Mouse (Mus musculus): ENCODE data around the gene Rgs6.

Gene Rgs6

DNA sequence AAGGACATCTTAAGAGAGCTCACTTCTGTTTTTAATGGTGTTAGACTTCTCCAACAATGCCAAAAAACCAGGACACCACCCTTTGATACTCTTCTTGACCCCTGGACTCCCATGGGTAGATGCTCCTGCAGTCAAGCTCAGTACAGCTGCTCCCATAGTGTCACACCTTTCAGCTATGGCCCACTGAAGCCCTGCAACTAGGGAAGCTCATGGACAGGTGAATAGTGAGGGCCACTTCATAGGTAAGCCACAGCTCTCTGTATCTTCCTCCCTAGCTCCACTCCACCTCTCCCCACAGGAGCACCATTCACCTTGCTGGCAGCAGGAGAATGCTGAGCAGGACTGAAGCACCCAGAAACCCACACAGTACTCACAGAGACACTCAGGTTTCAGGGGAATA, 384.6 kb downstream of the Rgs6 start:
- DNase-seq (ENCODE audit: low spot score in 2 of 2), result no peak

DNA sequence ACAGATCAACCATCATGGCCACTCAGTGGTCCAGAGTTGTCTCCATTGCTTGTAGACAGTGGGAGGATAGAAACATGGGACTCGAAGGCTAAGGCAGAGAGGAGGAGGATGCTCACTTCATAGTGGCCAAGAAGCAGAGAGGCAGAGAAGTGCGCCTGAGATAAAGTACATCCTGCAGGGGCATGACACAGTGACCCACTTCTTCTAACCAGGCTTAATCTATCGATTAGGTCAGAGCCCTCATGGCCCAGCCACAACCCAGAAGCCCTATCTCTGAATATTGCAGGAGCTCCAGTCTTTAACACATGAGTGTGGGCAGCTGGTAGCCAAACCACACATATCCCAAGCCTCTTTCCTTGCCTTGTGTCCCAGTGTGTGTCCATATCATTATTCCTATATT, 385.7 kb downstream of the Rgs6 start:
- DNase-seq (ENCODE audit: low spot score in 2 of 2), result no peak

DNA sequence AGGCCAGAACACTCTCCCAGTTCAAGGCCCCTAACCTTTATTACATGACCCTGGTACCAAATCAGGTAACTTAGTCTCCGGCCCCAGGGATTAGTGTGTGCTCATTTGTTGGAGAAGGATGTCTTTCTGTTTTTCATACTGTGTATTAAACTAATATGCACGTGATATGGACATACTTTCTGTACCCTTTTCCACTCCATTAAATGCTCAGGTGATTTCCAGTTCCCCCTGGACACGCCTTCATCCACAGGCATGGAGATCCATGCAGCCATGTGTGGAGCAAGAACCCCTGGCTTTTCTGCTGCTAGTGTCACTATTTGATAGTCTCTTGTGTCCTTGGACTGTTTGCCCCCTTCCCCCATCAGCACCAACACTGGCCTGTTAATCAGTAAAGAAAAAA, 390.2 kb downstream of the Rgs6 start:
- no peak for DNase-seq (ENCODE audit: low spot score in 2 of 2)

DNA sequence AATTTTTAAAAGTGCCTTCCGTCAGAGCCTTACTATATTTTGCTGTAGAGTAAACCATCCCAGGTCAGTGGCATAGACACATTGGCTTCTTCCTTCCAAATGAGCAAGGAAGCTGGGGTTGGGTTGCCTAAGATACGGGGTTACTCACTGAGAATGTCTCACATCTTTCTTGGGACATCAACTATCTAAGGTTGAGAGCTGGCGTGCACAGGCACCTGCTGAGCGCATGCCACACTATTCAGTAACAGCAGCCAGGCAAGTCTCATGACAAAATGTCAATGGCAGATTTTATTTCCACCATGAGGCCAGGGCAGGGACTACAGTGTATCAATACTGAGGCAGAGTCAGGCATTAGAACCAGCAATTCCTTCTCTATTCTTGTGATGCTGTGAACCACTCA, 394.6 kb downstream of the Rgs6 start:
- DNase-seq (ENCODE audit: low spot score in 2 of 2), result no peak

DNA sequence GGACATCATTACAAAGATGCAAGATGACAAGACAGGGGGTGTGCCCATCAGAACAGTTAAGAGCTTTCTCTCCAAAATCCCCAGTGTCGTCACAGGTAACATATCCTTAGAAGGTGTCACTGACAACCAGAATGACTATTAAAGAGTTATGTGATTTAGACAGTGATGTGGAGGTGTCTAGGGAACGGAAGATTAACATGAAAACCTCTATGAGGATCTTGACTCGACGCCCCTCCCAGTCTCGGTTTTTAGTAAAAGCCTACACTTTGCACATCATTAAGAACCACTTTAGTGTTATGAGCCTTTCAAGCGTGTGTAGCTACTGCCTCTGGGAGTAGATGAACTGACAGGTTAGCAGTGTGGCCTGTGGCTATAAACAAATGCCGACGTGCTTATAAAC, 397.2 kb downstream of the Rgs6 start:
- no peak for DNase-seq (ENCODE audit: low spot score in 2 of 2)

DNA sequence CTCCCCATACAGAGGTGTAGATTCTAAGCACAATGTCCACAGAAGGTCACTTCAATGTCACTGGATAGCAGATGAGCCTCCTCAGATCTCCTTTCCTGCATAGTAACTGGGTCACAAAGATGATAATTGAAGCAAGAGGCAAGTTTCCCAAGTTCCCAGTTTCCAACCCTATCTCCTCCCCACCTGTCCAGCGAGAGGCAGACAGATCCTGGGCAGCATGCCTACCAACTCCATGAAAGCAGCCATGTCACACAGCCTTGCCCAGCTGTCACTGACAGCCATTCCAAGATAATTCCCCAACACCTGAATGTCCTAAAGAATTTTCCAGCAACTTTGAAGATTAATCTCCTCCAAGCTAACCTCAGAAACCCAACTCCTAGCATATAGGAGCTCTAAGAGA, 399.6 kb downstream of the Rgs6 start:
- DNase-seq (ENCODE audit: low spot score in 2 of 2), result no peak

DNA sequence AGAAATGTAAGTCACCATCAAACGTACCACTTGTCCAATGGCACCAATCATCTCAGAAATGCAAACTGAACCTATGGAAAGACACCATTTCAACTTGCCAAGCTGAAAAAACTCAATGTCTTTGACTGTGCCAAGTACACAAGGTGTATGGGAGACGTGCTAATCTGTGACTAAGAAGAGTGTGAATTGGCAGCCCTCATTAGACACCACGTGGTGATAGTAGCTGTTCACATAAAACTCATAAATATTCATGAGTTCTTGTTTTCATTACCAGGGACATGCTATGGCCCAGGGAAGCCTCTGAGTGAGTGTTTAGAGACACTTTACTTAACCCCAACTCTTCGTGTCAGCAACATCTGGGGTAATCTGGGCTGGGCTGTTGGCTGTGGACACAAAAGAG, 405.8 kb downstream of the Rgs6 start:
- DNase-seq (ENCODE audit: low spot score in 2 of 2), result no peak

DNA sequence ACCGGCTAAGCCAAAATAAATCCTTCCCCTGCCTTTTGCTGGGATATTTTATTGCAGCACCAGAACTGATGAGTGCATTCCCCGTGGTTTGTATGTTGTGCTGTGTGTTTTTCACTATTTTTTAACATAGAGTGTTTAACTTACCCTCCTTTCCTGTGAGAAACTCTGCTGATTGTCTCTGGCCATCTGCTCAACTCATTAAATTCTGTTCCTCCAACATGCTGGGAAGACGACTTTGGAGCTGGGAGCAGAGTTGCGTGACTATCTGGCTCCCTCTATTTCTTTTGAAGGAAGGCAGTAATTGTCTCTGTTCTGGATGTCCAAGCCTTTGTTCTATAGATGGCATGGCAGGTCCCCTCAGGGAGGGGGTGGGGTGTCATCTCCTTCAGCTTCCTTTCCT, 408.7 kb downstream of the Rgs6 start:
- DNase-seq (ENCODE audit: low spot score in 2 of 2), result no peak

DNA sequence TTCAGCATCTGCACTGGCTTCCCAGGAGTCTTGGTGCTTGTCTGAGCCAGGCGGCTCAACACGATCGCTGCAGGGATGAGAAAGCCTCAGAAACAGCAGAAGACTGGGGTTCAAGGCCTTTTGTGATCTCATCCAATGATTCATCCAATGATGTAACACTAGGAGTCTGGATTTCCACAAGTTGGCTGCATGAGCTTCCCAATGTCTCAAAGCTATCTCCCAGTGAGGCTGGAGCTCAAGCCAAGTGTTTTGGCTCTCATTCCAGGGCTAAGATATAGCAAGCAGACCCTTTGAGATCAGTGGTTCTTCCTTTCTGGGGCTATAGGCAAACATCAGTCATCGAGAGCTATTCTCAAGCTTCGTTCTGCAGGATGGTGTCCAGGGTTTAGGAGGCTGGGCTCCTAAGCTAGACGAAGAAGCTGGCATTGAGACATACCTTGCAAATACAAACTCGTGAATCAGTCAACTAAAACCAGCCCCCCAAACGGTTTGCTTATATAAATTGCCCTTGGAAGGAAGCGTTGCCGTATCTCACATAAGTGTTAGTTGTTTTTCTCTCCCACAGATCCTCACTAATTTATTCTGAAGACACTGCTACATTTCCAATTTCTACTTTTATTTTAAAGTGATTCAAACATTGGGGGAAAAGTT, 410.7 kb downstream of the Rgs6 start:
- no peak for DNase-seq (ENCODE audit: low spot score in 2 of 2)

DNA sequence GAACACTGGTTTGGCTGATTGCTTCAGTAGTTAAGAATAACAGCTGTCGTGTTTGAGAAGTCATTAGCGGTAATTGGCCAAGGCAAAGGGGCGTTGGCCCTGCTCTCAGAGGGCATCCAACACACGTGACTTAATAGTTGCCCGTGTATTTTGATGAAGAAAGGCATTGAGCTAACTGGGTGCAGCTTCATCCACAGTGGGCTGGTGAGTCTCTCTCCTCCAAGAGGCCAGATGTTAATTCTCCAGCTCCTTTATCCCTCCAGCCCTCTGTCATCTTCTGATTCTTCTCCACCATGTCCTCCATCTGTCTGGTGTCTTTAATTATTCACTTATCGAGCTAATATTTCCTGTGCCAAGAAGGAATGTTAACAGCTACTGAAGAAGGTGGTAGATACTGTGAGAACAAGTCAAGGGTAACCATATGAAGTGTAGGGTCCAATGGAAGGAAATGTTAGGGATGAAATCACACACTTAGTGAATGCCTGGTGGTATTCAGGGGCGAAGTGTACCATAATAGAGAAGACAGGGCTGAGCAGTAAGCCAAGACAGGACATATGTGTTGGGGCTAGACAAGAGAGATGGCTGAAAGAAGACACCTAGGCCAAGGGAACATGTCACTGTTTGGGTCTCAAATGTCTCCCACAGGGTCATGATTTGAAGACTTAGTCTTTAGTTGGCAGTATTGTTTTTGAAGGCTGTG, 411.4 kb downstream of the Rgs6 start:
- no peak for DNase-seq (ENCODE audit: low spot score in 2 of 2)

DNA sequence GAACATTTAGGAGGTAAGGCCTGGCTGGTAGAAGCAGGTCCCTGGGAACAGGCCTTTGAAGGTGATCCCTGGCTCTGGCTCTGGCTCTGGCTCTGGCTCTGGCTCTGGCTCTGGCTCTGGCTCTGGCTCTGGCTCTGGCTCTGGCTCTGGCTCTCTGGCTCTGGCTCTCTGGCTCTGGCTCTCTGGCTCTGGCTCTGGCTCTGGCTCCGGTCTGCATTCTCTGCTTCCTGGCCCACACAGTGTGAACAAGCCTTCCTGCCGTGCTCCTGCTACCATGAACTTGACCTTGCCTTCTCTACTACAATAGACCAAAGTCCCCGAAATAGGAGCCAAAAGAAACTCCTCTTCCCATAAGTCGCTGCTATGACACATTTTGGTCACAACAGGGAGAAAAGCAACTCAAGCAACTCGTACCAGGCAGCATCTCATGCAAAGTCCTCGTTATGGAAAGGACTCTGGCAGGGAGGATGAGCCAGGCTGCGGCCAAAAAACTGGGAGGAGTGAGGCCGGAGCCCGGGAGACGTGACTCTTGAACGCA, 412.0 kb downstream of the Rgs6 start:
- DNase-seq (ENCODE audit: low spot score in 2 of 2), result no peak

DNA sequence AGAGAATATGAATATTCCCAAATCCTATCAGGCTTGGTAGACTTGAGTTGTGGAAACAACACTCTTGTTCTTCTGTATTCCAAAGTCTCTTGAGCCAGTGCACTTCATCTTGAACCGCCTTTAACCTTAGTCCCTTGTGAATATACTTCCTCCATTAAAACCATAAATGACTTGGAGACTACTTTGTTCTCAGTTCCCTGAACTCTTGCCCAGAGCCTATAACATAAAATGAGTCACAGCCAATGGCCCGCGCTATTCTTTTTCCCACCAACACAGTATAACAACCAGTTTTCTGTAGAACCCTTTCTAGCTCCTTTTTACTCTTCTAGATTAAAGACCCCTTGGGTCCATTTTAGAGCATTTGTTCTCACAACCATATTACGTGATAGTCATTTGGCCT, 412.9 kb downstream of the Rgs6 start:
- no peak for DNase-seq (ENCODE audit: low spot score in 2 of 2)

DNA sequence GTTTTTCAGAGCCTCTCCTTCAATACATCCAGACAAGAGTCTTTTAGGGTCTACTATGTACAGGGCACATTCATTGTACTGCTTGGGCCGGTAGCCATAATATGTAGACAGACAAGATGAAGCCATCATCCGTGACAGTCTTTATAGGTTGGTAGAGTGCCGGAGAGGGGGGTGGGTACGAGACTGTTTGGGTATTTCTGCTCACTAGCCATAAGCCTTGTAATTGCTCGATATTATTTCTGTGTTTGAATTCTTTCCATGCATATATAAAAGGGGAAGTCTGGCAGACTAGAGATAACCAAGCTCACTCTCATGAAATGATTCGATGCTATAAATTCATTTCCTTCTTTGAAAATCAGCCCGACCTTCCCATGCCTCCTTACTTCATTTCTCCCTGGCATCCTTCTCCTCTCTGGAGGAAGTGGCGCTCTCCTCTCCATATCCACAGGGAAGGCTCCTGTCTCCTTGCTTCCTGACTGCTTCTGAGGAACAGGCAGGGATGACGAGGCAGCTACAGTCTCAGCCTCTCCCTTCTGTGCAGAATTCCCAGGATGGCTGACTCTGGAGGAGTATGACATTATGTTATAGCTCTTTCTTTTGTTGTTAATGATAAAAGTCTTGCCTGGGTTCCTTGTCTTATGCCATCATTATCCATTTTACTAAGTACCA, 416.1 kb downstream of the Rgs6 start:
- DNase-seq (ENCODE audit: low spot score in 2 of 2), result no peak

DNA sequence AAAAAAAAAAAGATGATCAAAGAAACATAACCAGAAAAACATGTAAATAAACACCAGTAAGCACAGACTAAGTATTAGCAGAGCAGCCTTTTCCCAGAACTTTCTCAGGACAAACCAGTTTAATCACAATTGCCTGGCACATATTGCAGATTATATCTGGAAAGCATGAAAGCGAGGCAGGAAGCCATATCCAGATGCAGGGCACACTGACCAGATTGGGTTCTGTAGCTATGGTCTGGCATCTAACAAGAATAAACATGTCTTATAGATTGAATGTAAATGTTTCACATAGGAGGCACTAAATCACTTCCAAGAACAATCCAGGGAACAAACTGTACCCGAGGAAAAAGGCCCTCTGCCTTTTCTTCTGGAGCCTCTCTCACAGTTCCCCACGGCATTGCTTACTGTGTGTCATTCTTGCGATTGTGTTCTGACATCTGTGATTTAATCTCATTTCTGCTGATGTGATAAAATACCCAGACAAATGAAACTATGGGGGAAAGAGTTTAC, 423.0 kb downstream of the Rgs6 start:
- DNase-seq (ENCODE audit: low spot score in 2 of 2), result no peak

DNA sequence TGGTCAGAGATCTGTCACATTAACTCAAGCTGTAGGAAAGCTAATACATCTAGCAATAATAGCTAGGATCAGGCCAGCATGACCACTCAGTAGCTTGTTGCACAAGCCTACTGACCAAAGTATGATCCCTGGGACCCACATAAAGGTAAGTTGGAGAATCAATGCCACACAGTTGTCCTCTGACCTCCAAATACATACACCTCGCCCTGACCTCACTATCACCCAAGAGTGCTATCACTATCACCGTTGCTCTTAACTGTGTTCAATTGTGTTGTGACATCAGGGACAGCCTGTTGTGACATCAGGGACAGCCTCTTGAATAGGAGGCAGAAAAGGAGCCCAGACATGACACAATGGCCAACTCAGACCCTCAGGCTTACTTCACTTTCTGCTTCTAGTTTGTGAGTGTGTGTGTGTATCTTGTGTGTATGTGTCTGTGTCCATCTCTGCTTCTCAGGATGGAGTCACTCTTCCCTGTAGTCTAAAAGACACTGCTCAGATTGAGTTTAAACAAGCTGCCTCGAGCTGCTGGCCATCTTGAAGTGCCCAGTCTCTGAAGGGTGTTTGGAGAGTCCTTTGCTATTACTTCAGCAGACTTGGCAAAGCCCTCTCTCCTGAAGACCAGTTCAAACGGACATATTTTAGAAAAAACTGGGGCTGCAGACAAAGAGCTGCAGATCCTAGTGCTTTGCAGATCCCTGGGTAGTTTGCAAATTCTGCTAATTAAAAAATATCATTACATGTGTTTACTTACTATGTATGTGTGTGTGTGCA, 426.0 kb downstream of the Rgs6 start:
- DNase-seq (ENCODE audit: low spot score in 2 of 2), result no peak

DNA sequence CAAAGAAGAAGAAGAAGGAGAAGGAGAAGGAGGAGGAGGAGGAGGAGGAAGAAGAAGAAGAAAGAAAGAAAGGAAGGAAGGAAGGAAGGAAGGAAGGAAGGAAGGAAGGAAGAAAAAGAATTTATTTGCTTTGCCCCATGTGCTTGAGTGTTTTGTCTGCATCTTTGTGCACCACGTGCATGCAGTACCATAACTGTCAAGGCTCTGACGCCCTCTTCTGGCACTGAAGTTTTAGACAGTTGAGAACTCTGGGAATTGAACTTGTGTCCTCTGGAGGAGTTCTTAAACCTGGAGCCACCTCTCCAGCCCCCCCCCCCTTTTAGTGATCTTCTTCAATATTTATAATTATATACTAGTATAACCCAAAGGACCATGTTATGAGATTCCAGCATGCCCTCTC, 426.8 kb downstream of the Rgs6 start:
- no peak for DNase-seq (ENCODE audit: low spot score in 2 of 2)

DNA sequence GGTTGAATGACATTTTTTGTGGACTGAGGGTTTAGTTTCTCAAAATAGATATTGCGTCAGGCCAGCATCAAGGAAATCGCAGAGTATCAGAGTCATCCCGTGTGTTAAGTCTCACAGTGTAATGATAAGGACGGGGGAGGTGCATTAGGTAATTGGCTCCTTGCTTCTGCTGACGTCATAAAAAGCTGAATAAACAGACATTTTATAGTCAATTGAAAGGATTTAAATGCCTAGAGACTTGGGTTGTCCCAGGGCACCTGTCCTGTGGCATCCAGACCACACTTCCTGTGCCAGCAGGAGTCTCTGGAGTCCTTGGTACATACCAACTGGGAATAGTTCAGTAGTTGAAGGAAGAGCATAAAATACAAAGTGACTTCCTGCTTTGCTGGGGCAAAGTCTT, 427.3 kb downstream of the Rgs6 start:
- no peak for DNase-seq (ENCODE audit: low spot score in 2 of 2)

DNA sequence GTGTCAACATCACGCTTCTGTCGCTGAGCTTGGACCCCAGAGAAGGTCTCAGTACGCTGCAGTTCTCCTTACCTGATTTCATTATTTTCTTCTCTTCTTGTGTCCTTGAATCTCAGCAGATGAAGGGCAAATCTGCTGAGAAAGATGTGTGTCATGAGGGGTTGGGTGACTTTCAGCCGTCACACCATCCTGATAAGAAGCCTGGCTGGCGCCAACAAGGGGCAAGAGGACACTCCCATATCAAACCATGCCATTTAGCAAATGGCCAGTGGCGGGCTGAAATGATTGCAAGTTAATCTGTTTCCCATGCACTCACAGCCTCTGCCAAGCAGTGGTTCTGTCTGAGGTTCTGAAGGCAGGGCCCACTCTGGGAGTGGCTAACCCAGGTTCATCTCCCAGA, 428.4 kb downstream of the Rgs6 start:
- DNase-seq (ENCODE audit: low spot score in 2 of 2), result no peak

DNA sequence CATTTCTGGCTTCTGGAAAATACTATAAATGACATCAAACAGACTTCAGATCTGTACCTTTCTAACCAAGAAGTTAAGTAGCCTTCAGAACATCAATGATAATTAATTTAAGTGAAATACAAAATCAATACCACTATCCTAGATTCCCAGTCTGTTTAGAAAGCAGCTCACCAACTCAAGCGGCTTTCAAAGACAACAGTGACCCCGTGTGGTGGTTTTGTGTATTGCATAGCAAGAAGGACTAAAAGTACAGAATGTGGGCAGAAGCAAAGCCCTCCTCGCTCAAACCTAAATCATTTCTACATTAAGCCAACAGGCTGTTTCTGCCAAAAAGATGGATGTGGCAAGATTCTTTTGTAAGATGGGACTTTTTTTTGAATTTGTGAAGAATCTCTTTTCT, 429.9 kb downstream of the Rgs6 start:
- DNase-seq (ENCODE audit: low spot score in 2 of 2), result peak; percentile 35 to 39

DNA sequence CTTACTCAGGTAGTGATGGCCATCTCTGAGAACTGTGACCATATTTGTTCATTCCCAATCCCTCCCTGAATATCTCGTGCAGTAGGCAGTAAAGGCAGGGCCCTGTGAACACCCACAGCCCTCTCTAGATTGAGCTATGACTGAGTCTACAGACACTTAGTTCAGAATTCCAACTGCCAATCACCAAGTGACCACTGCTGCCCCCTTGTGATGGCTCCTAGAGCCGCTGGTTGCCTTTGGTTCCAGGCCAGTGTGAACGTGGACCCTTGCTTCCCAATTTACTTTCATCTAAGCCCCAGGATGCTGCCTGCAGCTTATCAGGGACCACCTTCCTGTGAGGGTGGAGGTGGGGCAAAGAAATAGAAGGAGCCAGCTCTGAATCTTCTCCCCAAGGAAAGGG, 438.9 kb downstream of the Rgs6 start:
- no peak for DNase-seq (ENCODE audit: low spot score in 2 of 2)

DNA sequence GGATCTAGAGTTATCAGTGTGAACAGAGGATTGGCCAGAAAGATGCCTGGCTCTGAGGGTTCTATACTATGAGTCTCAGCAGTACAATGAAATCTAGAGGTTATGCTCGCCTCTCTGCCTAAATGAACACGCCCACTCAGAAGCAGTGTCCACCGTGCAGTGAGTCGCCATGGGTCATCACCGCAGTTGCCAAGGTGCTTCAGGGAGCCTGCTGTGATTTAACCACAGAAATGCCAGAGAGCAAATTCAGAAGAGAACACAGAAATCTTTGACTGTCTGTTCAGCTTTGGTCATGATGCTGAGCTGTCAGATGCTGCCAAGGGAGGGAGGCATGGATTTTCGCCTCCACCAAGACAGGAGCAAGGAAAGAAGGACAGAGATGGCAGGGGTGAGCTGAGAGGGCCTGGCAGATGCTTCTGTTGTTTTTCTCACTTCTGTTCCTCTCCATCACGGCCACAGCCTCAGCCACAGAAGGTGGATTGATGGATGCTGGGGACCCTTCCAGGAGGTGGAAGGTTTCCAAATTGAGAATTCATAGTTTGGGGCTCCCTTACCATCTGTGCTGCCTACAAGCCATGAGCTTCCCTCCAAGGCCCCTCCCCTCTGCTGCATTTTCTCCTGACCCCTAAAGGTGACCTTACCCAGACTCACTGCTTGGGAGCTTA, 445.2 kb downstream of the Rgs6 start:
- no peak for DNase-seq (ENCODE audit: low spot score in 2 of 2)

Measured in spleen, postnatal 36 days (tissue).